Mouse (Mus musculus): Measurements from ENCODE around the gene Oxsr1. TPM values are rescaled to one million over a fixed set of nuclear protein-coding genes. Genes with fewer than 3 reads are reported as not detected.
"Not testable (repeated sequence)": the region's sequence is repeated elsewhere in the genome, so short reads cannot be mapped to it uniquely, and the experiment has no call there.

Oxsr1 gene
- polyA plus RNA-seq, 1 experiment from 2014 or later: 16.1 TPM

GRCm38 (mm10) chr9:119298563-119298962, 23.7 kb downstream of the Oxsr1 start:
- Histone ChIP-seq H3K27me3 (ENCODE audit: control insufficient read depth, insufficient read depth, low read length) (no peaks in the 10 kb centered on the region), H3K9me3 (ENCODE audit: control insufficient read depth, low read length) (no peaks in the 10 kb centered on the region), H3K4me2 (replicated peaks) (no peak overlapping the region), H3K36me3 (replicated peaks; ENCODE audit: control insufficient read depth, insufficient read depth) (peaks cover 6% of the 10 kb centered on the region; the same call in 1 of the 2 replicates), H3K9ac (no peak overlapping the region), H3K27ac (no peak overlapping the region), H3K4me1 (replicated peaks; ENCODE audit: control insufficient read depth, insufficient read depth, low read length) (no peaks in the 10 kb centered on the region), H3K4me3 (replicated peaks; ENCODE audit: low read length) (no peak overlapping the region)
- ATAC-seq (ENCODE audit: low FRiP score) (no peak), DNase-seq (ENCODE audit: low spot score) (no peak)
- 94% methylated on average over 3 of the region's 3 CpGs for WGBS

DNA sequence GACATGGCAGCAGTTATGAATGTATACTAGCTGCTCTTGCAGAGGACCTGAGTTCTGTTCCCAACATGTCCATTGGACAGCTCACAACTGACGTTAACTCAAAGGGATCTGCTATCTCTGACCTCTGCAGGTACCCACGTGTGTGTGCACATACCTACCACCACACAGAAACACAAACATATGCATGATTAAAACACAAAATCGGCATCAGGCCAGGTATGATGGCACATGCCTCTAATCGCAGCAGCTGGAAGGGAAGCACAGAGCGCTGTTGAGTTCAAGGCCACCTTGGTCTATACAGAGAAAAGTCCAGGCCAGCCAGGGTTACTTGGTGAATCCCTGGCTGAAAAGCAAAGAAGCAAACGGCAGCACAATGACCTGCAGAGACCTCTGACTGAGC, 24.5 kb downstream of the Oxsr1 start:
- Histone ChIP-seq H3K4me2 (replicated peaks) (no peak overlapping the region), H3K4me1 (replicated peaks; ENCODE audit: control insufficient read depth, insufficient read depth, low read length) (no peaks in the 10 kb centered on the region), H3K36me3 (replicated peaks; ENCODE audit: control insufficient read depth, insufficient read depth) (no peaks in the 10 kb centered on the region), H3K4me3 (replicated peaks; ENCODE audit: low read length) (no peak overlapping the region), H3K27ac (no peak overlapping the region), H3K9ac (no peak overlapping the region), H3K9me3 (ENCODE audit: control insufficient read depth, low read length) (no peaks in the 10 kb centered on the region), H3K27me3 (ENCODE audit: control insufficient read depth, insufficient read depth, low read length) (no peaks in the 10 kb centered on the region)
- 91% methylated on average over 6 of the region's 6 CpGs for whole genome bisulfite sequencing
- ATAC-seq (ENCODE audit: low FRiP score) (no peak), DNase-seq (ENCODE audit: low spot score) (no peak)

DNA sequence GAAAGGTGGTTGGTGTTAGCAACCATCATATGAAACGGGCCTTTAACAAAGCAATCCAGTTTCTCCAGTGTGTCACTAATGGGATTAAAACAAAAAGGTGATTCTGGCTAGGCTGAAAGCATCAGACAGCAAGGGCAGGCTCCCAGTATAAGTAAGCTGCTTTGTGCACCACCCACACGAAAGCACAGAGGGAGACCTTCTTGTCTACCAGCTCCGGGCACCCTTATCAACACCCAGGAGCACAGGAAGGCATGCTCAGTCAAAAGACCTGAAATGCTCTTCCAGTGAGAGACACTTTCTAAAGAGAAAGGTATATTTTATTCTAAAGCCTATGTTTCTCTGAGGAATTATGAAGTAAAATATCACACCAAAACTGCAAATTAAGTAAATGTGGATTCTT, 31.4 kb downstream of the Oxsr1 start:
- H3K27me3 ChIP-seq (ENCODE audit: control insufficient read depth, insufficient read depth, low read length): no peaks in the 10 kb centered on the region
- DNase-seq (ENCODE audit: low spot score) (no peak), ATAC-seq (ENCODE audit: low FRiP score) (no peak)
- H3K27ac ChIP-seq: no peak overlapping the region
- no peaks in the 10 kb centered on the region for H3K9me3 ChIP-seq (ENCODE audit: control insufficient read depth, low read length)
- no peak overlapping the region for H3K4me2 ChIP-seq (replicated peaks)
- H3K9ac ChIP-seq: no peak overlapping the region
- no peaks in the 10 kb centered on the region for H3K4me1 ChIP-seq (replicated peaks; ENCODE audit: control insufficient read depth, insufficient read depth, low read length)
- H3K36me3 ChIP-seq (replicated peaks; ENCODE audit: control insufficient read depth, insufficient read depth): peaks cover 10% of the 10 kb centered on the region
- H3K4me3 ChIP-seq (replicated peaks; ENCODE audit: low read length): no peak overlapping the region
- 95% methylated on average over 3 of the region's 3 CpGs for WGBS

GRCm38 (mm10) chr9:119280894-119281682, 41.1 kb downstream of the Oxsr1 start:
- no peak overlapping the region for H3K4me3 ChIP-seq (replicated peaks; ENCODE audit: low read length)
- no peaks in the 10 kb centered on the region; the same call in 1 of the 2 replicates for H3K4me1 ChIP-seq (replicated peaks; ENCODE audit: control insufficient read depth, insufficient read depth, low read length)
- no peak for DNase-seq (ENCODE audit: low spot score)
- no peaks in the 10 kb centered on the region for H3K27me3 ChIP-seq (ENCODE audit: control insufficient read depth, insufficient read depth, low read length)
- no peak for ATAC-seq (ENCODE audit: low FRiP score)
- no peaks in the 10 kb centered on the region for H3K9me3 ChIP-seq (ENCODE audit: control insufficient read depth, low read length)
- H3K27ac ChIP-seq: no peak overlapping the region
- H3K36me3 ChIP-seq (replicated peaks; ENCODE audit: control insufficient read depth, insufficient read depth): peaks cover 35% of the 10 kb centered on the region
- H3K4me2 ChIP-seq (replicated peaks): no peak overlapping the region
- H3K9ac ChIP-seq: no peak overlapping the region
- 85% methylated on average over 5 of the region's 5 CpGs for WGBS

DNA sequence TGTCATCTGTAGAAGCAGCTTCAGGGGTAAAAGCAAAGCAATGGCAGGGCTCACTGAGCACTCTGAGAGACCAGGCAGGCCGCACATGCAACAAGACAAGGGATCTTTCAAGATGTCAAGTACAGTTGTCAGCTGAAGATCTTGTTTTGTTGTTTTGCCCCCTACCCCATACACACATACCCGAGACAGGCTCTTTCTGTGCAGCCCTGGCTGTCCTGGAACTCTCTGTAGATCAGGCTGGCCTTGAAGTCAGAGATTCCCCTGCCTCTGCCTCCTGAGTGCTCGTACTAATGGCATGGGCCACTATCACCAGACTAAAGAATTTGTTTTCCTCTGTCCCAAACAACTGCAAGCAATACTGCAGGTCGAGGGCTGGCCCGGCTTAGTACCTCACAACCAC, 44.2 kb downstream of the Oxsr1 start:
- no peak overlapping the region for H3K27ac ChIP-seq
- no peaks in the 10 kb centered on the region; the same call in 1 of the 2 replicates for H3K4me1 ChIP-seq (replicated peaks; ENCODE audit: control insufficient read depth, insufficient read depth, low read length)
- DNase-seq (ENCODE audit: low spot score): no peak
- no peak overlapping the region for H3K4me2 ChIP-seq (replicated peaks)
- H3K4me3 ChIP-seq (replicated peaks; ENCODE audit: low read length): no peak overlapping the region
- H3K9ac ChIP-seq: no peak overlapping the region
- H3K36me3 ChIP-seq (replicated peaks; ENCODE audit: control insufficient read depth, insufficient read depth): peaks cover 22% of the 10 kb centered on the region
- WGBS: 98% methylated on average over 5 of the region's 5 CpGs
- ATAC-seq (ENCODE audit: low FRiP score): no peak
- H3K27me3 ChIP-seq (ENCODE audit: control insufficient read depth, insufficient read depth, low read length): no peaks in the 10 kb centered on the region
- no peaks in the 10 kb centered on the region for H3K9me3 ChIP-seq (ENCODE audit: control insufficient read depth, low read length)

DNA sequence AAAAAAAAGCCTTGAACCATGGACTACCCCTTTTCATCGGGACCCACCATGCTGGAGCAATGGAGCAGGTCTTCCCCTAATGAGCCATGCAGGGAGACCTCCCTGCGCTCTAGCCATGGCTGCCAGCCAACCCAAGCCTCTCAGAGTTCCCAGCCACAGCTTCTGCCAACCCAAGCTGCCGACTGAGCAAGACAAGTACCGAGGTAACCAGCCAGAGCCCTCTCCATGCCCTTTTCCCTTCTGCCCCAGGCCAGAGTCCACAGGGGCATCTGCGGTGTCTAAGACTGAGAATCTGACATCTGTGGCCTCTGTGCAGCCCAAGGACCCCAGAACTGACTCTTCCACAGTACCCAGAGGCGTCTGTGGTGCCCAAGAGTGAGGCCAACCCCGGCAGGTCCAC, 45.9 kb downstream of the Oxsr1 start:
- Histone ChIP-seq H3K27ac (no peak overlapping the region), H3K4me1 (replicated peaks; ENCODE audit: control insufficient read depth, insufficient read depth, low read length) (no peaks in the 10 kb centered on the region; the same call in 1 of the 2 replicates), H3K9me3 (ENCODE audit: control insufficient read depth, low read length) (no peaks in the 10 kb centered on the region), H3K4me2 (replicated peaks) (no peak overlapping the region), H3K27me3 (ENCODE audit: control insufficient read depth, insufficient read depth, low read length) (no peaks in the 10 kb centered on the region), H3K36me3 (replicated peaks; ENCODE audit: control insufficient read depth, insufficient read depth) (peaks cover 13% of the 10 kb centered on the region), H3K9ac (no peak overlapping the region), H3K4me3 (replicated peaks; ENCODE audit: low read length) (no peak overlapping the region)
- ATAC-seq (ENCODE audit: low FRiP score): no peak
- 76% methylated on average over 7 of the region's 7 CpGs for WGBS
- peak; percentile 34 for DNase-seq (ENCODE audit: low spot score)

- not testable (repeated sequence) for H3K27me3 ChIP-seq (ENCODE audit: control insufficient read depth, insufficient read depth, low read length); H3K4me2 ChIP-seq (replicated peaks); H3K36me3 ChIP-seq (replicated peaks; ENCODE audit: control insufficient read depth, insufficient read depth); H3K4me1 ChIP-seq (replicated peaks; ENCODE audit: control insufficient read depth, insufficient read depth, low read length); H3K4me3 ChIP-seq (replicated peaks; ENCODE audit: low read length); H3K27ac ChIP-seq; H3K9me3 ChIP-seq (ENCODE audit: control insufficient read depth, low read length); H3K9ac ChIP-seq; ATAC-seq (ENCODE audit: low FRiP score); DNase-seq (ENCODE audit: low spot score)
- 93% methylated on average over 5 of the region's 5 CpGs for WGBS
Measured at GRCm38 (mm10) chr9:119274814-119275213, 47.4 kb downstream of the Oxsr1 start.

DNA sequence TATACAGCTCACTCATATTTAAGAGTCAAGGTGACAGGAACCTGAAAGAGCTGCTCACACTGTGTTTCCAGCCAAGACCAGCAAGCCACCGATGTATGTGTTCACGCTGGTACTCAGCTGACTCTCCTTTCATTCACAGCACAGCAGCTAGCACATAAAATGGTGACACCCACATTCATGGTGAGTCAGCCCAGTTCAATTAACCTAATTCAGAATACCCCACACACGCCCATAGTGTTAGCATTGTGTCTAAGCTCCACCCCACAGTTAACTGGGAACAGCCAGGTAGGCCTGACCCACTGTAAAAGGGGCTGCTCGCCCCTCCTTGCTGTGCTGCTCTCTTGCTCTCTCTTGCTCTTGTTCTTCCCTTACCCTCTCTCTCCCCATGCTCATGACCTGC, 50.7 kb downstream of the Oxsr1 start:
- H3K9me3 ChIP-seq (ENCODE audit: control insufficient read depth, low read length): no peaks in the 10 kb centered on the region
- no peak overlapping the region for H3K27ac ChIP-seq
- H3K36me3 ChIP-seq (replicated peaks; ENCODE audit: control insufficient read depth, insufficient read depth): peaks cover 29% of the 10 kb centered on the region
- no peak overlapping the region for H3K4me3 ChIP-seq (replicated peaks; ENCODE audit: low read length)
- 89% methylated on average over 4 of the region's 4 CpGs for WGBS
- H3K4me2 ChIP-seq (replicated peaks): no peak overlapping the region
- H3K9ac ChIP-seq: no peak overlapping the region
- no peaks in the 10 kb centered on the region for H3K27me3 ChIP-seq (ENCODE audit: control insufficient read depth, insufficient read depth, low read length)
- H3K4me1 ChIP-seq (replicated peaks; ENCODE audit: control insufficient read depth, insufficient read depth, low read length): no peaks in the 10 kb centered on the region; the same call in 1 of the 2 replicates
- no peak for DNase-seq (ENCODE audit: low spot score)
- no peak for ATAC-seq (ENCODE audit: low FRiP score)

DNA sequence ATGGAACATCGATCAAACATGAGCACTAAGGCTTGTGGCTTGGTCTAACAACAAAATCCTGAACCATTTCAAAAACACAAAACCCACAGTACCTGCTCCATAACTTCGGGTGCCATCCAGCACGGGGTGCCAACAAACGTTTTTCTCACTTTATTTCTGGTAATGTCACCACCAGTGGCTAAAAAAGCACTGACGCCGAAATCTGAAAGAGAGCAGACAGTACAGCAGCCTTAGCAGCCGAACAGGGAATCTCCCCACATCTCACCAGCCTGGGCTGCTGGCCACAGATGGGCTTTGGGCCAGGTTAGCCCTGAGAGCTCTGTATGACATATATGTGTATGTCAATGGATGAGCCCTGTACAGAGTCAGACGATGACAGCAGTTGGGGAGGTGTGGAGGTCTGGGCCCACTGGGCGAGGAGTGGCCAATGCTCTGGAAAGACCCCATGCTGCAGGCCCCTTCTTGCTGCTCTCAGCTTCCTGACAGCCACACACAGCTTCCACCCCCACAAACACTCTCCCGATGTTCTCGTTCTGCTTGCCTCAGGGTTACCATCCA, 53.6 kb downstream of the Oxsr1 start:
- H3K27me3 ChIP-seq (ENCODE audit: control insufficient read depth, insufficient read depth, low read length): no peaks in the 10 kb centered on the region
- no peak overlapping the region for H3K4me3 ChIP-seq (replicated peaks; ENCODE audit: low read length)
- H3K36me3 ChIP-seq (replicated peaks; ENCODE audit: control insufficient read depth, insufficient read depth): peaks cover 53% of the 10 kb centered on the region
- DNase-seq (ENCODE audit: low spot score) (no peak), ATAC-seq (ENCODE audit: low FRiP score) (no peak)
- no peak overlapping the region for H3K27ac ChIP-seq
- H3K9me3 ChIP-seq (ENCODE audit: control insufficient read depth, low read length): no peaks in the 10 kb centered on the region
- H3K4me2 ChIP-seq (replicated peaks): no peak overlapping the region
- no peaks in the 10 kb centered on the region for H3K4me1 ChIP-seq (replicated peaks; ENCODE audit: control insufficient read depth, insufficient read depth, low read length)
- 91% methylated on average over 11 of the region's 11 CpGs for WGBS
- no peak overlapping the region for H3K9ac ChIP-seq
